Mouse (Mus musculus): ENCODE data around the gene Gm10666. TPM values are rescaled to one million over a fixed set of nuclear protein-coding genes. Genes with fewer than 3 reads are reported as not detected.

Gene Gm10666
- not detected in 2 replicates for polyA plus RNA-seq (2015; fragmentation: Nextera tagmentation; extraction: Ambion mirVana)

GRCm38 (mm10) chr7:22134641-22135040 is at the start of gene Gm10666:
Gene Gm10666, minus strand, starts transcription at chr7:22134741.

GRCm38 (mm10) chr7:22163935-22164334 is 29.4 kb upstream of the Gm10666 start, which contains the start of gene Vmn1r142:
Gene Vmn1r142, minus strand, starts transcription at chr7:22164035.

GRCm38 (mm10) chr7:22118145-22118544 is 16.4 kb downstream of the Gm10666 start, which contains the start of gene Gm16451:
Gene Gm16451, minus strand, starts transcription at chr7:22118245.

Other genes with a start within 250 kb of the Gm10666 start
- gene Gm5891, start 213.4 kb downstream of the Gm10666 start, polyA plus RNA-seq (2015; fragmentation: Nextera tagmentation; extraction: Ambion mirVana): not detected in 2 replicates
- not detected in 2 replicates for gene Vmn1r137, start 140.2 kb downstream of the Gm10666 start, polyA plus RNA-seq (2015; fragmentation: Nextera tagmentation; extraction: Ambion mirVana)
- not detected in 2 replicates for gene Vmn1r138, start 105.8 kb downstream of the Gm10666 start, polyA plus RNA-seq (2015; fragmentation: Nextera tagmentation; extraction: Ambion mirVana)
- gene Gm6176, start 78.4 kb downstream of the Gm10666 start, polyA plus RNA-seq (2015; fragmentation: Nextera tagmentation; extraction: Ambion mirVana): not detected in 2 replicates
- not detected in 2 replicates for gene Vmn1r139, start 65.7 kb downstream of the Gm10666 start, polyA plus RNA-seq (2015; fragmentation: Nextera tagmentation; extraction: Ambion mirVana)
- not detected in 2 replicates for gene Gm16451, start 16.5 kb downstream of the Gm10666 start, polyA plus RNA-seq (2015; fragmentation: Nextera tagmentation; extraction: Ambion mirVana)
- gene Vmn1r142, start 29.3 kb upstream of the Gm10666 start, polyA plus RNA-seq (2015; fragmentation: Nextera tagmentation; extraction: Ambion mirVana): not detected in 2 replicates
- not detected in 2 replicates for gene Vmn1r143, start 54.6 kb upstream of the Gm10666 start, polyA plus RNA-seq (2015; fragmentation: Nextera tagmentation; extraction: Ambion mirVana)
- gene Gm8653, start 66.5 kb upstream of the Gm10666 start, polyA plus RNA-seq (2015; fragmentation: Nextera tagmentation; extraction: Ambion mirVana): not detected in 2 replicates
- gene Gm8453, start 94.7 kb upstream of the Gm10666 start, polyA plus RNA-seq (2015; fragmentation: Nextera tagmentation; extraction: Ambion mirVana): not detected in 2 replicates
- not detected in 2 replicates for gene Gm4187, start 195.0 kb upstream of the Gm10666 start, polyA plus RNA-seq (2015; fragmentation: Nextera tagmentation; extraction: Ambion mirVana)
- not detected in 2 replicates for gene Gm8660, start 236.3 kb upstream of the Gm10666 start, polyA plus RNA-seq (2015; fragmentation: Nextera tagmentation; extraction: Ambion mirVana)